19 mouse cellular contexts compared by ENCODE assay signal in genomic region chr5:73216014-73216413, GRCm38 (mm10).
"Had no signal": no experiment of that assay in that cellular context is flagged by ENCODE, and none has a peak within 500 bp of the region (broad histone marks: within the 10 kb centered on the region; RNA-seq: fewer than 3 reads in every experiment).

No protein-coding gene starts in this region.

- H3K27me3 ChIP-seq: kidney, embryonic 15.5 days; liver, embryonic 13.5 days; neural tube, embryonic 12.5 days; neural tube, embryonic 15.5 days had no signal

- H3K9me3 ChIP-seq: kidney, embryonic 15.5 days; liver, embryonic 13.5 days; midbrain, embryonic 10.5 days; neural tube, embryonic 12.5 days; neural tube, embryonic 15.5 days had no signal

- H3K4me1 ChIP-seq: kidney, embryonic 15.5 days; midbrain, embryonic 10.5 days; neural tube, embryonic 12.5 days; neural tube, embryonic 15.5 days had no signal

- H3K27ac ChIP-seq: kidney, embryonic 15.5 days; left cerebral cortex, adult 2 months; liver, embryonic 13.5 days; midbrain, embryonic 10.5 days; neural tube, embryonic 12.5 days; neural tube, embryonic 15.5 days had no signal

- H3K4me3 ChIP-seq: kidney, embryonic 15.5 days; left cerebral cortex, adult 2 months; liver, embryonic 13.5 days; midbrain, embryonic 10.5 days; neural tube, embryonic 12.5 days; neural tube, embryonic 15.5 days had no signal

- DNase-seq: kidney, adult 8-10 months; kidney, postnatal 10 days; kidney, postnatal 36 days; layer of hippocampus, postnatal 36 days; liver, embryonic 13.5 days; lung, adult 2 months; lung, postnatal 14 days; lung, postnatal 4 days; midbrain, embryonic 14.5 days; retina, postnatal 1 day; right cerebral cortex, postnatal 25 days; spleen, adult 18-20 months; thymus, adult 18-20 months; thymus, postnatal 36 days had no signal

- H3K9ac ChIP-seq: kidney, embryonic 15.5 days; liver, embryonic 13.5 days; neural tube, embryonic 12.5 days; neural tube, embryonic 15.5 days had no signal

- H3K4me2 ChIP-seq: kidney, embryonic 15.5 days; liver, embryonic 13.5 days; neural tube, embryonic 12.5 days; neural tube, embryonic 15.5 days had no signal
